Mouse (Mus musculus): ENCODE data around the gene Vegfb. TPM values are rescaled to one million over a fixed set of nuclear protein-coding genes. Genes with fewer than 3 reads are reported as not detected.
"Not testable (repeated sequence)": the region's sequence is repeated elsewhere in the genome, so short reads cannot be mapped to it uniquely, and the experiment has no call there.

The Vegfb gene
- total and polyA plus RNA-seq, 2 experiments from 2014 or later = 40.5 to 90.8 TPM

GRCm38 (mm10) chr19:6992011-6992858 lies 4.8 kb upstream of the Vegfb start, which contains the start of gene Dnajc4:
Gene Dnajc4, minus strand, starts transcription at chr19:6992572.
- ATAC-seq (peak; percentile 95), DNase-seq (ENCODE audit: low spot score) (peak; percentile 97)
- Histone ChIP-seq H3K4me2 (ENCODE audit: low read depth, low read length) (peak within 1 kb of the TSS; percentile 78), H3K9ac (replicated peaks; ENCODE audit: low read length) (peak within 1 kb of the TSS; percentile 56), H3K9me3 (ENCODE audit: low read length) (no peaks in the 10 kb centered on the region), H3K27me3 (ENCODE audit: insufficient read depth, low read length) (no peaks in the 10 kb centered on the region), H3K4me1 (ENCODE audit: insufficient read depth, low read length) (peaks cover 18% of the 10 kb centered on the region), H3K36me3 (ENCODE audit: insufficient read depth, low read length) (no peaks in the 10 kb centered on the region), H3K4me3 (ENCODE audit: low read length) (peak within 1 kb of the TSS; percentile 54), H3K27ac (peak within 1 kb of the TSS; percentile 49)
- TF ChIP-seq CTCF (IDR thresholded peaks at IDR 0.05; ENCODE audit: low read depth) = peak; percentile 28; the same call in 1 of the 2 replicates
- 1% methylated on average over 37 of the region's 37 CpGs for WGBS

- not testable (repeated sequence) for H3K4me3 ChIP-seq (ENCODE audit: low read length); ATAC-seq; H3K9ac ChIP-seq (replicated peaks; ENCODE audit: low read length); DNase-seq (ENCODE audit: low spot score); H3K27me3 ChIP-seq (ENCODE audit: insufficient read depth, low read length); H3K9me3 ChIP-seq (ENCODE audit: low read length); H3K36me3 ChIP-seq (ENCODE audit: insufficient read depth, low read length); H3K27ac ChIP-seq; H3K4me2 ChIP-seq (ENCODE audit: low read depth, low read length)
- 92% methylated on average over 6 of the region's 6 CpGs for WGBS
- H3K4me1 ChIP-seq (ENCODE audit: insufficient read depth, low read length) = peaks cover 11% of the 10 kb centered on the region; the same call in 1 of the 2 replicates
Measured at GRCm38 (mm10) chr19:6991166-6991565, 3.7 kb upstream of the Vegfb start.

- Histone ChIP-seq H3K4me2 (ENCODE audit: low read depth, low read length) (no peak overlapping the region), H3K9me3 (ENCODE audit: low read length) (no peaks in the 10 kb centered on the region), H3K4me1 (ENCODE audit: insufficient read depth, low read length) (peaks cover 11% of the 10 kb centered on the region; the same call in 1 of the 2 replicates), H3K36me3 (ENCODE audit: insufficient read depth, low read length) (no peaks in the 10 kb centered on the region), H3K9ac (replicated peaks; ENCODE audit: low read length) (no peak overlapping the region), H3K4me3 (ENCODE audit: low read length) (no peak overlapping the region), H3K27me3 (ENCODE audit: insufficient read depth, low read length) (no peaks in the 10 kb centered on the region), H3K27ac (no peak overlapping the region)
- DNase-seq (ENCODE audit: low spot score) = no peak
- no peak for TF ChIP-seq CTCF (IDR thresholded peaks at IDR 0.05; ENCODE audit: low read depth)
- ATAC-seq = no peak
- 88% methylated on average over 6 of the region's 6 CpGs for WGBS
Measured at GRCm38 (mm10) chr19:6990712-6991111, 3.3 kb upstream of the Vegfb start.

- WGBS = 87% methylated on average over 8 of the region's 8 CpGs
- Histone ChIP-seq H3K27me3 (ENCODE audit: insufficient read depth, low read length) (no peaks in the 10 kb centered on the region), H3K9me3 (ENCODE audit: low read length) (no peaks in the 10 kb centered on the region), H3K36me3 (ENCODE audit: insufficient read depth, low read length) (peaks cover 8% of the 10 kb centered on the region; the same call in 1 of the 2 replicates), H3K4me2 (ENCODE audit: low read depth, low read length) (no peak overlapping the region), H3K9ac (replicated peaks; ENCODE audit: low read length) (no peak overlapping the region), H3K27ac (no peak overlapping the region), H3K4me3 (ENCODE audit: low read length) (no peak overlapping the region), H3K4me1 (ENCODE audit: insufficient read depth, low read length) (no peaks in the 10 kb centered on the region)
- DNase-seq (ENCODE audit: low spot score) (no peak), ATAC-seq (no peak)
- no peak for TF ChIP-seq CTCF (IDR thresholded peaks at IDR 0.05; ENCODE audit: low read depth)
Measured at GRCm38 (mm10) chr19:6989251-6989650, 1.8 kb upstream of the Vegfb start.

- TF ChIP-seq CTCF (IDR thresholded peaks at IDR 0.05; ENCODE audit: low read depth) = no peak
- Histone ChIP-seq H3K27me3 (ENCODE audit: insufficient read depth, low read length) (no peaks in the 10 kb centered on the region), H3K4me1 (ENCODE audit: insufficient read depth, low read length) (no peaks in the 10 kb centered on the region), H3K4me2 (ENCODE audit: low read depth, low read length) (peak overlapping the region; percentile 79), H3K36me3 (ENCODE audit: insufficient read depth, low read length) (peaks cover 13% of the 10 kb centered on the region; the same call in 1 of the 2 replicates), H3K27ac (peak overlapping the region; percentile 75), H3K9ac (replicated peaks; ENCODE audit: low read length) (peak overlapping the region; percentile 78), H3K4me3 (ENCODE audit: low read length) (peak overlapping the region; percentile 58), H3K9me3 (ENCODE audit: low read length) (no peaks in the 10 kb centered on the region)
- WGBS = under 1% methylated on average over 8 of the region's 8 CpGs
- DNase-seq (ENCODE audit: low spot score) (no peak), ATAC-seq (peak; percentile 1; the same call in 1 of the 2 replicates)
Measured at GRCm38 (mm10) chr19:6987904-6988285, 444 bp upstream of the Vegfb start.

- 75% methylated on average over 10 of the region's 10 CpGs for WGBS
- Histone ChIP-seq H3K4me2 (ENCODE audit: low read depth, low read length) (peak overlapping the region; percentile 79), H3K9ac (replicated peaks; ENCODE audit: low read length) (peak overlapping the region; percentile 78; the same call in 1 of the 2 replicates), H3K9me3 (ENCODE audit: low read length) (no peaks in the 10 kb centered on the region), H3K27me3 (ENCODE audit: insufficient read depth, low read length) (no peaks in the 10 kb centered on the region), H3K36me3 (ENCODE audit: insufficient read depth, low read length) (peaks cover 19% of the 10 kb centered on the region; the same call in 1 of the 2 replicates), H3K4me3 (ENCODE audit: low read length) (no peak overlapping the region), H3K27ac (peak overlapping the region; percentile 75; the same call in 1 of the 2 replicates), H3K4me1 (ENCODE audit: insufficient read depth, low read length) (peaks cover 4% of the 10 kb centered on the region)
- TF ChIP-seq CTCF (IDR thresholded peaks at IDR 0.05; ENCODE audit: low read depth) = no peak
- ATAC-seq (no peak), DNase-seq (ENCODE audit: low spot score) (no peak)
Measured at GRCm38 (mm10) chr19:6985951-6986708, 1.3 kb downstream of the Vegfb start.
